Mouse (Mus musculus) pancreas, adult 10 weeks (tissue): ENCODE data around the gene Casp7. TPM values are rescaled to one million over a fixed set of nuclear protein-coding genes. Genes with fewer than 3 reads are reported as not detected.

Experiments used
- polyA plus RNA-seq: library from polyadenylated mRNA; stranded (reverse); fragments of 350-450 nt; fragmentation: Illumina TruSeq; extraction: RNeasy Lipid Tissue Mini Kit (QIAGEN cat#74804); gene quantifications from one replicate; pipeline ENCODE4 v1.2.3, GENCODE M21; 2015; ENCODE audit warnings: low read depth, low replicate concordance; ENCODE audit not compliant: insufficient read depth

Casp7 gene
- polyA plus RNA-seq = 2.1 TPM

DNA sequence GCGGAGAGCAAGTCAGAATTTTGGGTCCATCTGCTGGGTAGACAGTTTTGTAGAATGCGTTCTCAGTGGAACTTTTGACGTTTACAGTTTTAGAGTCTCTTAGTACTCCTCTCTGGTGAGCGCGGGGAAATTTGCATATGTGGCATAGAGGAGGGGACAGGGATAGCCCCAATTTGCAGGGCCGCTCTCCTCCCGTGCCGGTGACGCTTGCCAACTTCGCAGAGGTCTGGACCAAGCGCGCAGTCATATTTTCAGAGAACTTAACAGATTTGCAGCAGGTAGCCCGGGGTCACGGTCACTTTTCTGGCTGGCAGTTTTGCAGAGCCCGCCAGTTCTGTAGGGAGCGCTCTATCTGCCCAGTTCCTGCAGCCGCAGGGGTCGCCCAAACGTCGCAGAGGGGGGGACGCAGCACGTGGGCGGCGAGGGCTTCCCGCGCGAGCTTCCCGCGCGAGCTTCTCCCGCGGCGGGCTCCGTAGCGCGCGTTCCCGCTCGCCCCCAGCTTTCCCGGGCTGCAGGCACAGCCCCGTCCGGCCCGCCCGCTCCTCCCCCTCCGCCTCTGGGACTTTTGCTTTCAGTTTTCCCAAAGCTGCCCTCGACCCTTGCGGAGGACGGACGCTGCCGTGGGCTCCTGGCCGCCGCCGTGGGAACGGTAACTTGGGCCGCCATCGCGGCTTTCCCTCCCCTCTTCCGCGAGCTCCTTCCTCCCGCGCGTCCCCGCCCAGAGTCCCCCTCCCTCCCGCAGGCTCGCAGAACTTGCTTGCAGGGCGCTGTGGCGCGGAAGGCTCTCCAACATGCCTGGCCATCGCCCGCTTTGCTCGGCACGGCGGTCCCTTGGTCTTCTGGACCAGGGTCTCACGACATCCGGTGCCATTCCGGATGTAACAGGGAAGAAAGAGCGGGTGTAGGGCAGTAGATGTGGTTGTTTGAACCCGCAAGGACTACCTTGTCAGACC, at the start of gene Casp7:
Gene Casp7 (plus strand): TSS at position 461 of the 953 bp plus-strand sequence.

DNA sequence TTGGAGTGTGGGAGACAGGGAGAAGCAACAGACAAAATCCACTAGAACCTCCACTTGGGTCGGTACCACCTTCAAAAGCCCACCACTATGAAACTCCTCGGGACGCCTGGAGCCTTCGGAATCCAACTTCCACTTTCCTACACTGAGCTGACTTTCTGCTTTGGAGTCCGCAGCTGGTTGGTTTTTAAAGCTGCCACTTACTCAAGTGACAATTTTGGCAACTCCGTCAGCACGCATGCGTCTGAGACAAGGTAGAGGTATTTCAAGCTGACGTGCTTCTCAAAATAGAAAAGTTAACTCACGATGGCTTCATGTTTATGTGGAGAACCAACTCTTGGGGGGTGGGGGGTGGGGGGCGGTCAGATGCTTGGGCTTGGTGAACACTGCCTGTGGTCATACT, 7.0 kb upstream of the Casp7 start, which contains the start of gene Nrap:
Gene Nrap (minus strand): TSS at position 159 of the 400 bp plus-strand sequence.

DNA sequence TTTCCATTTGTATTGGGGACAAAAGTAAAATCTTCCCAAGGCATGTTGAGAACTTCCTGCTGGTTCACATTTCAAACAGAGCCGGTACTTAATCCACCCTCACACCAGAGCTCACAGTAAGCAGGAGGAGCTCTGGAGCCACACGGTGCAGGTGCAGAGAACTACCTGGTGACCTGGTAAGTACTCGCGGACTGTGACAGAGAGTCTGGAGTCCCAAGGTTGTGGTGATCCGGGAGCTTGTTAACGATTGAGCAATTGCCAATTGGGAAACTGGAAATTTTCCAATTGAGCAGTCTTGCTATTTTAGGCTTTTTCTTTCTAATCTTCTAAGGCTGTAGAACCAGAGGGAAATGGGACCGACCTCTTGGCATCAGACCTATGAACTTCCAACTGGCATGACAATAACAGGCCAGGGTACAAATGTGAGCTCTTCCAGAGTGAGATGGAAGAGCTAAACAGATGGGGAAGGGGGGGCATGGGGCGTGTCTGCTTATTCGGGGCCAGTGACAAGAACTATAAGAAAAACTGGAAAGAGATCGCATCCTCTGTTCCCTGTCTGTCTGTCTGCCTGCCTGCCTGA, 64.7 kb downstream of the Casp7 start, which contains the start of gene Plekhs1:
Gene Plekhs1 (plus strand): TSS at position 119 of the 580 bp plus-strand sequence.

Other genes with a start within 250 kb of the Casp7 start
- gene Habp2, start 110.0 kb upstream of the Casp7 start, polyA plus RNA-seq = 6.2 TPM
- not detected for gene Nrap, start 7.1 kb upstream of the Casp7 start, polyA plus RNA-seq
- 0.83 TPM for gene Plekhs1, start 64.5 kb downstream of the Casp7 start, polyA plus RNA-seq
- 1.6 TPM for gene Dclre1a, start 151.1 kb downstream of the Casp7 start, polyA plus RNA-seq
- 2.5 TPM for gene Nhlrc2, start 151.1 kb downstream of the Casp7 start, polyA plus RNA-seq